Mouse (Mus musculus) brain, embryonic 14.5 days (tissue): ENCODE measurements around the gene Gmds. TPM values are rescaled to one million over a fixed set of nuclear protein-coding genes. Genes with fewer than 3 reads are reported as not detected.

Experiments
- DNase-seq: peaks from one replicate; pipeline ENCODE4 v3.0.0-alpha.2; 2011; ENCODE audit warnings: low read depth
- CTCF ChIP-seq: fragments of 200-500 bp; IDR thresholded peaks from 2 replicates; pipeline ENCODE4 v1.5.1; 2012; ENCODE audit warnings: inconsistent platforms, mild to moderate bottlenecking, moderate library complexity, borderline replicate concordance; ENCODE audit not compliant: insufficient read depth, insufficient read length; ENCODE audit errors: extremely low read depth
- POLR2A ChIP-seq: fragments of 200-500 bp; IDR thresholded peaks from 2 replicates; pipeline ENCODE4 v1.6.1; 2012; ENCODE audit warnings: mild to moderate bottlenecking, inconsistent platforms, borderline replicate concordance; ENCODE audit not compliant: poor library complexity, insufficient read depth, insufficient read length, severe bottlenecking; ENCODE audit errors: extremely low read depth
- polyA plus RNA-seq: library from polyadenylated mRNA; depleted of rRNA; stranded (reverse); fragments of >200 nt; gene quantifications from 2 replicates; pipeline ENCODE4 v1.2.3, GENCODE M21; 2012

Gmds gene
- polyA plus RNA-seq, 1 experiment: 19.8 TPM

- no peak for TF ChIP-seq CTCF
- TF ChIP-seq POLR2A: no peak
- peak; percentile 20 for DNase-seq
These were observed 562.8 kb downstream of the Gmds start for GRCm38 (mm10) chr13:31775762-31776161.

- TF ChIP-seq CTCF: no peak
- no peak for TF ChIP-seq POLR2A
- no peak for DNase-seq
These were observed 565.7 kb downstream of the Gmds start for GRCm38 (mm10) chr13:31772882-31773281.
